Mouse (Mus musculus): ENCODE measurements around the gene Dcaf17.

Gene Dcaf17

GRCm38 (mm10) chr2:71121406-71121805 is 66.3 kb downstream of the Dcaf17 start:
- no peak for DNase-seq (ENCODE audit: low spot score in 2 of 2)

GRCm38 (mm10) chr2:71122268-71123029 is 67.3 kb downstream of the Dcaf17 start:
- no peak for DNase-seq (ENCODE audit: low spot score in 2 of 2)

GRCm38 (mm10) chr2:71123591-71123990 is 68.5 kb downstream of the Dcaf17 start:
- no peak for DNase-seq (ENCODE audit: low spot score in 2 of 2)

- no peak for DNase-seq (ENCODE audit: low spot score in 2 of 2)
Measured at GRCm38 (mm10) chr2:71127779-71128534, 72.8 kb downstream of the Dcaf17 start.

- DNase-seq (ENCODE audit: low spot score in 2 of 2) = no peak
Measured at GRCm38 (mm10) chr2:71130366-71130765, 75.2 kb downstream of the Dcaf17 start.

GRCm38 (mm10) chr2:71131866-71132496 is 76.9 kb downstream of the Dcaf17 start:
- DNase-seq (ENCODE audit: low spot score in 2 of 2) = no peak

- DNase-seq (ENCODE audit: low spot score in 2 of 2) = no peak
Measured at GRCm38 (mm10) chr2:71134041-71134505, 78.9 kb downstream of the Dcaf17 start.

GRCm38 (mm10) chr2:71134836-71135235 is 79.7 kb downstream of the Dcaf17 start:
- no peak for DNase-seq (ENCODE audit: low spot score in 2 of 2)

- DNase-seq (ENCODE audit: low spot score in 2 of 2) = no peak
Measured at GRCm38 (mm10) chr2:71140622-71141021, 85.5 kb downstream of the Dcaf17 start.

GRCm38 (mm10) chr2:71142410-71142809 is 87.3 kb downstream of the Dcaf17 start:
- DNase-seq (ENCODE audit: low spot score in 2 of 2) = no peak

GRCm38 (mm10) chr2:71145853-71146252 is 90.7 kb downstream of the Dcaf17 start:
- DNase-seq (ENCODE audit: low spot score in 2 of 2) = no peak

- DNase-seq (ENCODE audit: low spot score in 2 of 2) = no peak
Measured at GRCm38 (mm10) chr2:71146266-71146665, 91.1 kb downstream of the Dcaf17 start.

- no peak for DNase-seq (ENCODE audit: low spot score in 2 of 2)
Measured at GRCm38 (mm10) chr2:71147816-71148215, 92.7 kb downstream of the Dcaf17 start.

Measured in right cerebral cortex, postnatal 10 days (tissue).